Mouse (Mus musculus) erythroblast, adult 5-6 weeks (primary cell): ENCODE data around the gene Uts2b. TPM values are rescaled to one million over a fixed set of nuclear protein-coding genes. Genes with fewer than 3 reads are reported as not detected.
"Not testable (repeated sequence)": the region's sequence is repeated elsewhere in the genome, so short reads cannot be mapped to it uniquely, and the experiment has no call there.

Source experiments
- ATAC-seq: replicated peaks from 2 replicates; pipeline ENCODE4 v1.8.0; 2016; ENCODE audit warnings: moderate number of reproducible peaks, mild to moderate bottlenecking, moderate TSS enrichment, inconsistent platforms; ENCODE audit not compliant: poor library complexity, low FRiP score, severe bottlenecking
- total RNA-seq, 2 experiments: library from RNA; stranded (forward) in 1 of 2; stranded (reverse) in 1 of 2; fragments of 150-400 nt in 1 of 2; fragments of 200-764, 138-1000 nt in 1 of 2; gene quantifications; 2 replicates each; pipeline versions ENCODE4 v1.2.3 to v1.2.4; 2015 to 2017; ENCODE audit warnings: low replicate concordance in 2 of 2

Gene Uts2b
- total RNA-seq, 2 experiments from 2014 or later = not detected

DNA sequence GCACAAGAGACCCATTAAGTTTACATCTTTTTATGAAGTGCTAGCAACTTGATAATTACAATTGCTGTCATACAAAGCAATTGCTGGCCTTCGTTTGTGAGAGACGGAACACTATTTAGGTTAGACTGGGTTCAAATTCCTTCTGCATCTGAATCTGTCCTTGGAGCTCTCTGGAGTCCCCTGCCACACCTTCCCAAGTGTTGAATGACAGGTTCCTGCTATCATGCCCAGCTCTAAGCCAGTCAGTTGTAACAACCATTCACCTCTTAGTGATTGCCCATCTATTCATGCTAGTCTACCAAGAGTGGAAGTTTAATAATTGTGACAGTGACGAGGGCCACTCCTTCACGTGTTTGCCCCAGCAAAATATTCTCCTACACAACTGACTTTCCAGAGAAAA, 12.2 kb upstream of the Uts2b start:
- no peak for ATAC-seq

- ATAC-seq = no peak
Measured at GRCm38 (mm10) chr16:27376556-27376955, 6.5 kb upstream of the Uts2b start.

DNA sequence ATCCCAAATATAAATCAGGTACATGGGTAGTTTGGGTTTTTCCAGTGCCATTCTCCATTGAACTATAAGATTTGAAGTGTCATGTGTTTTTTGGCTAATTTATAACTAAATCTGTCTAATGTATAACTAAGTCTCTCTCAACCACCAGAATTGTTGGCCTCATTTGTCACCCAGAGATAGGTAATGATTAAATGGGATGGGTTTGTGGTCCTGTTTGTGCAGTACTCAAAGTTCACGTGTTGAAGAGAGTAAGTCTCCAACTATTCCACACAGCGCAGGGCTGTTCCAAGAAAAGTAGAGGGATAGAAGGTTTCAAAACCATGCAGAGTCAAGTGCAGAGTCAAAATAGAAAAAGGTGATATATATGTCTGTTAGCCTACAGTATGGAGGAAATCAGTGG, 5.3 kb upstream of the Uts2b start:
- no peak for ATAC-seq

GRCm38 (mm10) chr16:27374139-27374538, 4.1 kb upstream of the Uts2b start:
- no peak for ATAC-seq

GRCm38 (mm10) chr16:27370700-27371099, 661 bp upstream of the Uts2b start:
- no peak for ATAC-seq

- ATAC-seq = no peak
Measured at GRCm38 (mm10) chr16:27360059-27360458, 10.0 kb downstream of the Uts2b start.

DNA sequence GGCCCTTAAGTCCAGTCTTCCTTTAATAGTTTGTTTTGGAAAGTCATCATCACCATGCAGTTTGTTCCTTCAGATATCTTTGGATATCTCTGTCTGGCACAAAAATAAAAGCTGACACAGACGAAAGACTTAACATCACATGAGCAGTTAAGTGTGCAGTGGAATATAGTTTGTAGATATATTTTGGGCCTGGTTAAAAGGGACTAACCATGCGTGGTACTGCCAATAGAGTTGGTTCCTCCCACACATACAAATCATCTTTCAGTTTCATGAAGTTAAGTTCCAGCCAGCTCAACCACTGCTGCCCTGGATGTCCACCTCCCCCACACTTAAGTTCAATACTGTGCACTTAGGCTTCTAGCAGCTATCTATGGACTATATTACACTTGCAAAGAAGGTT, 15.6 kb downstream of the Uts2b start:
- no peak for ATAC-seq

- no peak for ATAC-seq
Measured at GRCm38 (mm10) chr16:27349878-27350532, 20.0 kb downstream of the Uts2b start.

GRCm38 (mm10) chr16:27349235-27349634, 20.8 kb downstream of the Uts2b start:
- no peak for ATAC-seq

DNA sequence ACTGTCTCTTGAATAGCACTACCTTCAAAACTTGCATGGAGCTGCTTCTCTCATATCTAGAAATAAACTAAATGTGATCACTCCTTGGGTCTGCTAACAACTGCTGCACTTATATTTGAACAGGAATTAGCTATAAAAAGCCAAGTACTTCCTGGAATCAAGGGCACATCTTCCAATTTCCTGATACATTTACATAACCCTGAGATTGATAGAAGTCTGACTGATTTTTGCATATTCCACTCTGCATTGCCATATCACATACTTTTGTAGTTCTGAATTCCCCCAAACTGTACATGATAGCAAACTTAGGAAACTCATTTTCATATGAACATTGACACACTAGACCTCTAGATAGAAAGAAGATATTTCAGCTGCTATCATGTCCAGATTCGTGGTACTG, 21.7 kb downstream of the Uts2b start:
- no peak for ATAC-seq

DNA sequence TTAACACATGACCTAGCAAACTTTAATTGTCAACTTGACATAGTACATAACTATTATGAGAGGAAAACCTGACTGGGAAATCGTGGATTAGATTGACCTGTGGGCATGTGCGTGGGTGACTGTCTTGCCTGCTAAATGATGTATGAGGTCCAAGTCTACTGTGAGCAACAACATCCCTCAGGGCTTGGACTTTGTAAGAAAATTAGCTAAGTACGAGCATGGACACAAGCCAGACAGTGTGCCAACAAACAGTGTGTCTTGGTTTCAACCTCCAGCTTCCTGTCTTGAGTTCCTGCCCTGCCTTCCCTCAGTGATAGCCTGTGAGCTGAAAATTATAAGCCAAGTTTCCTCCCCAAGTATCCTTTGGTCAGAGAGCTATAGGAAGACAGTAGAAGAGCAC, 22.5 kb downstream of the Uts2b start:
- no peak for ATAC-seq

DNA sequence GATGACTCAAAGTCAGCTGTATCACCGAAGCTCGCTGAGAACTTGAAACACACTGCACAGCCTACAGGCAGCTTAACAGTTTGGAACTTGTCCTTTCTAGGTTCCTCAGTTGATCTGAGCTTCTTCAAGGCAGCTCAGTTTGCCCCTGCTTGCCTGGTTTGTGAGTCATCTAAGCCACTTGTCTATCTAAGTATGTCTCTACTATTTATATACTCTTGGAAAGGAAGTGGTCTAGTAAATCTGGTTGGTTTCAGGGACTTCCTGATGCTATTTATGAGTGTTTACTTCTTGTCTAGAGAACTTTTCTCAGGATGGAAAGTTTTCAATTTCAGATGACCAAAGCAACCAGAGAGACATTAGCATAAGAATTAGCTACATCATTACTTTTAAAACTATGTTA, 43.6 kb downstream of the Uts2b start:
- no peak for ATAC-seq

GRCm38 (mm10) chr16:27322047-27322446, 48.0 kb downstream of the Uts2b start:
- ATAC-seq = no peak

DNA sequence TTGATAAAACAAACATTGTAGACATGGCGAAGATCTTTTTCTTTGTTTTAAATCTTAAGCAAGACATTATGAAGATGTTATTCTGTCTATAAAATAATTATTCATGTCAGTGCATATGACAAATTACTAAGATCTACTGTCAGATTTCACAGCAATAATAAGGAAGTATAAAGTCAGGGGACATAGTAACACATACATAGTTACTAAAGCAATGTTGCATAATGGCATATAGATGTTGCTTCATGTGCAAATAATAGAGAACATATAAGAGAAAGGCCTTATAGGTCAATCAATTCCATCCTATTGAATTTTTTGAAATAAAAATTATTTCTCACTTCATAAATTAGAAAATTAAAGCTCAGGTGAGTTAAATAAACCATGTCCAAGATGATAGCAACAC, 50.9 kb downstream of the Uts2b start:
- ATAC-seq = no peak

DNA sequence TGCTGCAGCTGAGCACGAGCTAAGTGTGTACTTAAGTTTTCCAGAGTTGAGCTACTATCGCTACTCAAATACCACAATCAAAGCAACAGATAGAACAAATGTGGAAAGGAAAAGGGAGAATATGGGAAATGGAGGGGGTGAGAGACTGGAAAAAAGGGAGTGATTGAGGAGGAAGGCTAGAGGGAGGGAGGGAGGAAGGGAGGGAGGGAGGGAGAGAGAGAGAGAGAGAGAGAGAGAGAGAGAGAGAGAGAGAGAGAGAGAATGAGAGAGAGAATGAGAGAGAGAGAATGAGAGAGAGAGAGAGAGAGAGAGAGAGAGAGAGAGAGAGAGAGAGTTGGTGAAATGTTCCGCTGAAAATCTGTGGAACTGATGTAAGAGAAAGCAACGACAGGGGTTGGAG, 62.9 kb downstream of the Uts2b start, which contains the start of gene Ostn:
TSS of gene Ostn (plus strand) at position 301 of the 400 bp plus-strand sequence.
- ATAC-seq = not testable (repeated sequence)

Other genes starting within 250 kb of the Uts2b start
- not detected in 2 replicates for gene Ostn, start 62.8 kb downstream of the Uts2b start, total RNA-seq (2015; ENCODE audit: low replicate concordance)
- gene Ostn, start 62.8 kb downstream of the Uts2b start, total RNA-seq (2017; ENCODE audit: low replicate concordance) = not detected in 2 replicates
- gene Ccdc50, start 18.6 kb upstream of the Uts2b start, total RNA-seq (2015; ENCODE audit: low replicate concordance) = 27.5 and 42.6 TPM in 2 replicates
- 15.9 and 37.7 TPM in 2 replicates for gene Ccdc50, start 18.6 kb upstream of the Uts2b start, total RNA-seq (2017; ENCODE audit: low replicate concordance)